Mouse (Mus musculus) thymus, adult 2 months (tissue): ENCODE results near the gene Wdr4.

ENCODE experiments used
- CTCF ChIP-seq: fragments of 200-500 bp; IDR thresholded peaks from 2 replicates; pipeline ENCODE4 v1.5.1; 2012; ENCODE audit warnings: mild to moderate bottlenecking, control low read depth, low read length, moderate library complexity, borderline replicate concordance; ENCODE audit not compliant: control insufficient read depth, poor library complexity, insufficient read depth; ENCODE audit errors: extremely low read depth
- POLR2A ChIP-seq: fragments of 200-500 bp; IDR thresholded peaks from 2 replicates; pipeline ENCODE4 v1.6.1; 2012; ENCODE audit warnings: mild to moderate bottlenecking, low read length, control low read depth, moderate library complexity; ENCODE audit not compliant: control insufficient read depth, poor library complexity, insufficient read depth; ENCODE audit errors: extremely low read depth

- TF ChIP-seq CTCF (no peak), POLR2A (no peak)
Measured at GRCm38 (mm10) chr17:31564858-31565140, 45.0 kb upstream of the Wdr4 start.
